Mouse (Mus musculus) hindbrain, embryonic 13.5 days (tissue): ENCODE measurements around the gene Cenpa. TPM values are rescaled to one million over a fixed set of nuclear protein-coding genes. Genes with fewer than 3 reads are reported as not detected.

Source experiments
- ATAC-seq: fragments of 200-750 bp; cut with Nextera tagmentation; 2 replicates; pipeline ENCODE4 v1.8.0; 2017; ENCODE audit warnings: moderate TSS enrichment; ENCODE audit not compliant: low FRiP score
- H3K27ac ChIP-seq: fragments of 300-500 bp; sonication (generic); 2 replicates; pipeline ENCODE4 v1.5.1; 2015; ENCODE audit warnings: inconsistent platforms, mild to moderate bottlenecking, moderate library complexity
- H3K27me3 ChIP-seq: fragments of 300-500 bp; sonication (generic); 2 replicates; pipeline ENCODE4 v1.6.1; 2015; ENCODE audit warnings: mild to moderate bottlenecking, inconsistent platforms
- H3K36me3 ChIP-seq: fragments of 300-500 bp; sonication (generic); 2 replicates; pipeline ENCODE4 v1.6.1; 2015; ENCODE audit warnings: mild to moderate bottlenecking, inconsistent platforms
- H3K4me1 ChIP-seq: fragments of 300-500 bp; sonication (generic); replicated peaks from 2 replicates; pipeline ENCODE4 v1.6.1; 2015; ENCODE audit warnings: inconsistent platforms
- H3K4me2 ChIP-seq: fragments of 300-500 bp; sonication (generic); 2 replicates; pipeline ENCODE4 v1.6.1; 2015; ENCODE audit warnings: inconsistent platforms, mild to moderate bottlenecking, moderate library complexity
- H3K4me3 ChIP-seq: fragments of 300-500 bp; sonication (generic); 2 replicates; pipeline ENCODE4 v1.5.1; 2015; ENCODE audit warnings: mild to moderate bottlenecking, inconsistent platforms
- H3K9ac ChIP-seq: fragments of 300-500 bp; sonication (generic); 2 replicates; pipeline ENCODE4 v1.6.1; 2015; ENCODE audit warnings: mild to moderate bottlenecking, inconsistent platforms
- H3K9me3 ChIP-seq: fragments of 300-500 bp; sonication (generic); 2 replicates; pipeline ENCODE4 v1.6.1; 2016; ENCODE audit warnings: inconsistent platforms
- WGBS: fragments of 180-500 bp; shearing (Covaris S2); methylation state at CpG from one replicate; pipeline ENCODE4 v1.1.7; 2015; 5-methylcytosine and 5-hydroxymethylcytosine counted together
- polyA plus RNA-seq: library from polyadenylated mRNA; unstranded; fragments of >200 nt; fragmentation: Nextera tagmentation; extraction: Ambion mirVana; gene quantifications from 2 replicates; pipeline ENCODE4 v1.2.1, GENCODE M21; 2015

The Cenpa gene
- polyA plus RNA-seq: 61.6 and 69.1 TPM in 2 replicates

DNA sequence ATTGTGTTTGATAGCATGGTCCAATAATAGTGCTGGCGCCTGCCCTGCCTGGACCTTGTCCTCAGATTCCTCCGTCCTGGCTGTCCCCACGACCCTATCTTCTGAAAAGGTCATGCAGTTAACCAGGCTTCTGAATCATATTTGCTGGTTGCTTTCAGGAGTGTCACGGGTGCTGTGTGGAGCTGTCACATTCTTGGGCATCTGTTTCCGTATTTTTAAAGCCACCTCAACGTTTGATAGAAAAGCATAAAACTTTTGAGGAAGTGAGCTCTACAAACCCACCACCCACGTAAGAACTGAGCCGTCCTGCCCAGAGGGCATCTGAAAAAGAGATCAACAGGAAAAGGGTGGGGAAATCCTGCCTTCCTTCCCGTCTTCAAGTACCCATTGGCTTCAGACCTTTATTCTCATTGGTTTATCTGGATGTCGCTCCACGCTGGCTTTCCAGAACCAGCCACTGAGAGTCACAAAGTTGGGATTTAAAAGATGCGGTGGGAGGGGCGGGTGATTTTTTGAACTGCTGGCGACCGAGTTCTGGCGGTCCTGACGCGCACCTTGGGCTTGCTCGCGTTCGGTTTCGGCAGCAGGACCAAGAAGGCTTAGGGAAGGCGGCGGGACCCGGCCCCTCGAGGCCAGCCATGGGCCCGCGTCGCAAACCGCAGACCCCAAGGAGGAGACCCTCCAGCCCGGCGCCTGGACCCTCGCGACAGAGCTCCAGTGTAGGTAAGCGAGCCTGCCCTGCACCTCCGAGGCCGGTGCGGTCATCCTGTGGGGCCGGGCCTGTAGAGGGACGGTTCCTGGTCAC, at the start of gene Cenpa:
TSS of gene Cenpa (plus strand) at position 387 of the 805 bp plus-strand sequence.
- H3K36me3 ChIP-seq: no peaks in the 10 kb centered on the region
- peaks cover 22% of the 10 kb centered on the region for H3K4me1 ChIP-seq
- H3K27ac ChIP-seq: peak within 1 kb of the TSS; percentile 79
- no peaks in the 10 kb centered on the region for H3K27me3 ChIP-seq
- peak within 1 kb of the TSS; percentile 91 for H3K4me2 ChIP-seq
- peak; percentile 96 for ATAC-seq
- WGBS: under 1% methylated on average over 40 of the region's 40 CpGs
- H3K9me3 ChIP-seq: no peaks in the 10 kb centered on the region
- peak within 1 kb of the TSS; percentile 79 for H3K9ac ChIP-seq
- H3K4me3 ChIP-seq: peak within 1 kb of the TSS; percentile 83

DNA sequence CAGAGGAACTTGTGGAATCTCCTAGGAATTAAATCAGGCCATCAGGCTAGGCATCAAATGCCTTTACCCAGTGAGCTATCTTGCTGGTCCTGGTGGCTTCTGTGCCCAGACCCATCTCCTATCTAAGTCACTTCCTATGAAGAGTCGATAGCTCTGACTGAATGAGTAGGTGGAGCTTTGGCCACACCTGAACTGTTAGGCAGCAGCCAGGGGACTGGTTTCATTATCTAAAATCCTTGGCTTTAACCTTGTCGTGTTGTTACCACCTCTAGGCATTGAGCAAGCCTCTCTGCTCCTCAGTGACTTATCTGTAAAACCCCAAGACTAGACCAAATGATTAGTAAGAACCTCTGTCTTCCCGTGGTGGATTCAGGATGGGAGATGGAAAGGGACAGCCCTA, 49.2 kb upstream of the Cenpa start:
- H3K36me3 ChIP-seq: no peaks in the 10 kb centered on the region
- H3K27ac ChIP-seq: no peak overlapping the region
- no peak overlapping the region for H3K4me2 ChIP-seq
- H3K4me3 ChIP-seq: no peak overlapping the region
- WGBS: 47% methylated on average over 3 of the region's 3 CpGs
- H3K9me3 ChIP-seq: no peaks in the 10 kb centered on the region
- H3K27me3 ChIP-seq: peaks cover 31% of the 10 kb centered on the region
- no peak overlapping the region for H3K9ac ChIP-seq
- no peak for ATAC-seq
- peaks cover 35% of the 10 kb centered on the region for H3K4me1 ChIP-seq

GRCm38 (mm10) chr5:30617851-30618250, 48.7 kb upstream of the Cenpa start:
- H3K27me3 ChIP-seq: peaks cover 36% of the 10 kb centered on the region
- no peak overlapping the region for H3K4me3 ChIP-seq
- WGBS: 29% methylated on average over 11 of the region's 11 CpGs
- no peak overlapping the region for H3K27ac ChIP-seq
- no peak overlapping the region for H3K9ac ChIP-seq
- ATAC-seq: no peak
- no peaks in the 10 kb centered on the region for H3K36me3 ChIP-seq
- H3K9me3 ChIP-seq: no peaks in the 10 kb centered on the region
- H3K4me2 ChIP-seq: no peak overlapping the region
- H3K4me1 ChIP-seq: peaks cover 40% of the 10 kb centered on the region

DNA sequence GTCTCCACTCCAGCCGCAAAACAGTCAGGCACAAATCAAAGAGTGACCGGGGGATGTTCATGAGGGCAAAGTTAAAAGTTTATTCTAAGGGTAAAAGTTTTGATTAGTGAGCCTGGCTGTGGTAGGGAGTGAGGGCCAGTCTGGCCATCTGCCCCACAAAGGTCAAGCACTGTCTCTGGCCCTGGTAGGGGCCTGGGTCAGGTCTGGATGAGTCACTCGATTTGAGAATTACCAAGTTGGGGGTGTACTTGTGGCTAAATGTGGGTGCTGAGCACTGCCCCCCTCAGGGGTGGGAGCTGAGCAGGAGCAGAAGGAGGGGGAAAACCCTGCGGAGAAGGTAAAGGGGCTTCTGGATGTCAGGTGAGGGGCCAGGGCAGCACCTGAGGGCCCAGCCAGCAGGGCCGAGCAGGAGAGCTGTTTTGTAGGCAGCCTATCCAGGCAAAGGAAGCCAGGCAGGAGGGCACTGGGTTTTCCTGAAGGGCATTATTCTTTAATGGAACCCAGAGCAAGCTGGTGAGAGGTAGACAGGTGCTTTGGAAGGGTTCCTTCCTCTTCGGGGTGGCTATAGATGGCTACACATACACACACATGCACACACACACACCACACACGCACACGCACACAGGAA, 48.1 kb upstream of the Cenpa start:
- no peaks in the 10 kb centered on the region for H3K9me3 ChIP-seq
- no peak for ATAC-seq
- H3K9ac ChIP-seq: no peak overlapping the region
- peaks cover 42% of the 10 kb centered on the region for H3K27me3 ChIP-seq
- peaks cover 42% of the 10 kb centered on the region for H3K4me1 ChIP-seq
- H3K4me2 ChIP-seq: no peak overlapping the region
- no peak overlapping the region for H3K27ac ChIP-seq
- H3K4me3 ChIP-seq: no peak overlapping the region
- H3K36me3 ChIP-seq: no peaks in the 10 kb centered on the region
- 84% methylated on average over 8 of the region's 8 CpGs for whole genome bisulfite sequencing

DNA sequence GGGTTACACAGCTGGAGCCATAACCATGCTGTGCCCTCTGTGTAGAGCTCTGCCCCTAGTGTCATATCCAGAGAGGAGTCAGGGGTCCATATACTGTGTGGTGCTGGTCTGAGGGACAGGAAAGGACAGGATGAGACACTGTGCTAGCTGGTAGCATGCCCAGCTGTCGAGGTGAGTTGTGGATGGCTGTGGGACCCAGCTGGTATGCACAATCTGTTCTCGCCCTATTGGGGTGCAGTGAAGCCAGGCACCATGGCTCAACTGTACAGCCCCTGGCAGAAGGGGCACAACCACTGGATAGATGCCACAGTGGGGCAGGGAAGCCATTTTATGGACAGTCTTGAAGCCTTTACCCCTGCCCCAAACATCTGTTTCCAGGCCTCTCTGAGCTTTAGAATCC, 47.4 kb upstream of the Cenpa start:
- H3K9ac ChIP-seq: no peak overlapping the region
- no peak for ATAC-seq
- WGBS: 56% methylated on average over 2 of the region's 2 CpGs

DNA sequence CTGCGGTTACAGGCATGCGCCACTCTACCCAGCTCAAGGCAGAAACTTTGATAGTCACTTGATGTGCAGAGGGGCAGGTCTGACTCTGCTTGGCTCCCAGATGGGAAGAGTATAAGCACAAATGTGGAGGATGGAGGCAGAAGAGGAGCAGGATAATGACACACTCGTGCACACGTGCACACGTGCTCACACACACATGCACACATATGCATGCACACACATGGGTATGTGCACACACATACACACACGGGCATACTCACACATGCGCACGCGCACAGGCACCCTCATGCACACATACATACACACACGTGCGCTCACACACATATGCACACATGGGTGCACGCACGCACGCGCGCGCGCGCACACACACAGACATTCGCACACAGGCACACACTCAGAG, 46.0 kb upstream of the Cenpa start:
- peaks cover 59% of the 10 kb centered on the region for H3K27me3 ChIP-seq

More for the DNA sequence above, 47.4 kb upstream of the Cenpa start:
- Histone ChIP-seq H3K27me3 (peaks cover 49% of the 10 kb centered on the region), H3K4me3 (no peak overlapping the region), H3K4me2 (no peak overlapping the region), H3K27ac (no peak overlapping the region), H3K4me1 (peaks cover 40% of the 10 kb centered on the region), H3K36me3 (no peaks in the 10 kb centered on the region), H3K9me3 (no peaks in the 10 kb centered on the region)

DNA sequence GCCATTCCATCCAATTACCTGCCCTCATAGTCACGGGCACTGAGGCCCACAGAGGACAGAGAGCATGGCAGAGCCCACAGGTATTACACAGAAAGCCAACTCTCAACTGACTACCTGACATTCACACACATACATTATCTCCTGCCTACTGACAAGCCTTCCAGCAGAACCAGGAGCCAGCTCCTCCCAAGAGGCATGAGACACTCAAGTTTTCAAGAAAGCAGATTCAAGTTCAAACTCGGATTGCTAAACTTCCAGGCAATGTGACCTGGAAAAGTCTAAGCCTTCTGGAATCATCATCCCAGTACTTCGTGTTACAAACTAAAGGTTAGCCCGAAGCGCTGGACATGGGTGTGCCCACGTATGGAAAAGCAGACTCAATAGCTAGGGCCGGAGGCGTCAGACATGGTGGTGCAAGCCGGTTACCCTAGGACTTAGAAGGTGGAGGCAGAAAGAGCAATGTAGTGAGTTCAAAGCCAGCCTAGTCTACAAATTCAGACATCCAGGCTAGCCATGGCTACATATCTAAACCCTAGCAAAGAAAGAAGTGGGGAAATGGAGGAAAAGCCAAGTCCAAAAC, 45.3 kb upstream of the Cenpa start:
- H3K36me3 ChIP-seq: no peaks in the 10 kb centered on the region
- ATAC-seq: no peak
- no peaks in the 10 kb centered on the region for H3K9me3 ChIP-seq
- H3K9ac ChIP-seq: no peak overlapping the region
- H3K27ac ChIP-seq: no peak overlapping the region
- 92% methylated on average over 9 of the region's 9 CpGs for WGBS
- no peak overlapping the region for H3K4me2 ChIP-seq
- peaks cover 31% of the 10 kb centered on the region for H3K4me1 ChIP-seq
- peaks cover 59% of the 10 kb centered on the region for H3K27me3 ChIP-seq
- H3K4me3 ChIP-seq: 0 out of 2 replicates have a peak overlapping the region, but pooled peaks have one; percentile 41

More for the DNA sequence above, 46.0 kb upstream of the Cenpa start:
- Histone ChIP-seq H3K27ac (no peak overlapping the region), H3K4me3 (no peak overlapping the region), H3K4me2 (no peak overlapping the region), H3K9me3 (no peaks in the 10 kb centered on the region), H3K9ac (no peak overlapping the region), H3K4me1 (peaks cover 31% of the 10 kb centered on the region), H3K36me3 (no peaks in the 10 kb centered on the region)
- no peak for ATAC-seq
- WGBS: 97% methylated on average over 20 of the region's 20 CpGs

GRCm38 (mm10) chr5:30621844-30622176, 44.8 kb upstream of the Cenpa start:
- no peak overlapping the region for H3K27ac ChIP-seq
- ATAC-seq: peak; percentile 43; the same call in 1 of the 2 replicates
- no peaks in the 10 kb centered on the region for H3K9me3 ChIP-seq
- H3K4me3 ChIP-seq: peak overlapping the region; percentile 41
- WGBS: 54% methylated on average over 22 of the region's 22 CpGs
- H3K4me1 ChIP-seq: peaks cover 27% of the 10 kb centered on the region
- H3K4me2 ChIP-seq: peak overlapping the region; percentile 66
- H3K36me3 ChIP-seq: no peaks in the 10 kb centered on the region
- H3K27me3 ChIP-seq: peaks cover 59% of the 10 kb centered on the region
- H3K9ac ChIP-seq: peak overlapping the region; percentile 61

DNA sequence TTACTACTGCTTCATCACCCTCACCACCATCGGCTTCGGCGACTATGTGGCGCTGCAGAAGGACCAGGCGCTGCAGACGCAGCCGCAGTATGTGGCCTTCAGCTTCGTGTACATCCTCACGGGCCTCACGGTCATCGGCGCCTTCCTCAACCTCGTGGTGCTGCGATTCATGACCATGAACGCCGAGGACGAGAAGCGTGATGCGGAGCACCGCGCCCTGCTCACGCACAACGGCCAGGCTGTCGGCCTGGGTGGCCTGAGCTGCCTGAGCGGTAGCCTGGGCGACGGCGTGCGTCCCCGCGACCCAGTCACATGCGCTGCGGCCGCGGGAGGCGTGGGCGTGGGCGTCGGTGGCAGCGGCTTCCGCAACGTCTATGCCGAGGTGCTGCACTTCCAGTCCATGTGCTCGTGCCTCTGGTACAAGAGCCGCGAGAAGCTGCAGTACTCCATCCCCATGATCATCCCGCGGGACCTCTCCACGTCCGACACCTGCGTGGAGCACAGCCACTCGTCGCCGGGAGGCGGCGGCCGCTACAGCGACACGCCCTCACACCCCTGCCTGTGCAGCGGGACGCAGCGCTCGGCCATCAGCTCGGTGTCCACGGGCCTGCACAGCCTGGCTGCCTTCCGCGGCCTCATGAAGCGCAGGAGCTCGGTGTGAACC, 44.3 kb upstream of the Cenpa start:
- peak overlapping the region; percentile 41 for H3K4me3 ChIP-seq
- H3K36me3 ChIP-seq: no peaks in the 10 kb centered on the region
- no peaks in the 10 kb centered on the region for H3K9me3 ChIP-seq
- peaks cover 24% of the 10 kb centered on the region for H3K4me1 ChIP-seq
- peaks cover 59% of the 10 kb centered on the region for H3K27me3 ChIP-seq
- WGBS: 1% methylated on average over 69 of the region's 69 CpGs
- ATAC-seq: peak; percentile 30
- H3K9ac ChIP-seq: peak overlapping the region; percentile 61
- H3K27ac ChIP-seq: no peak overlapping the region
- peak overlapping the region; percentile 66 for H3K4me2 ChIP-seq

- H3K4me2 ChIP-seq: peak overlapping the region; percentile 66
- H3K27ac ChIP-seq: no peak overlapping the region
- peaks cover 58% of the 10 kb centered on the region for H3K27me3 ChIP-seq
- ATAC-seq: 0 out of 2 replicates have a peak, but pooled peaks have one; percentile 4
- peak overlapping the region; percentile 41 for H3K4me3 ChIP-seq
- H3K9me3 ChIP-seq: no peaks in the 10 kb centered on the region
- peaks cover 19% of the 10 kb centered on the region for H3K4me1 ChIP-seq
- H3K9ac ChIP-seq: peak overlapping the region; percentile 61
- 4% methylated on average over 10 of the region's 10 CpGs for WGBS
- H3K36me3 ChIP-seq: no peaks in the 10 kb centered on the region
Measured at GRCm38 (mm10) chr5:30622841-30623185, 43.8 kb upstream of the Cenpa start.

GRCm38 (mm10) chr5:30623380-30623779, 43.2 kb upstream of the Cenpa start:
- Histone ChIP-seq H3K36me3 (no peaks in the 10 kb centered on the region), H3K4me3 (no peak overlapping the region), H3K4me1 (peaks cover 14% of the 10 kb centered on the region), H3K9me3 (no peaks in the 10 kb centered on the region), H3K4me2 (no peak overlapping the region; the same call in 1 of the 2 replicates), H3K27me3 (peaks cover 56% of the 10 kb centered on the region), H3K9ac (no peak overlapping the region), H3K27ac (no peak overlapping the region)
- WGBS: 59% methylated on average over 2 of the region's 2 CpGs
- no peak for ATAC-seq

- H3K4me2 ChIP-seq: no peak overlapping the region
- H3K4me3 ChIP-seq: no peak overlapping the region
- H3K9me3 ChIP-seq: no peaks in the 10 kb centered on the region
- H3K9ac ChIP-seq: no peak overlapping the region
- no peaks in the 10 kb centered on the region for H3K36me3 ChIP-seq
- WGBS: 33% methylated on average over 1 of the region's 1 CpGs
- H3K4me1 ChIP-seq: peaks cover 14% of the 10 kb centered on the region
- H3K27ac ChIP-seq: no peak overlapping the region
- ATAC-seq: no peak
- H3K27me3 ChIP-seq: peaks cover 58% of the 10 kb centered on the region
Measured at GRCm38 (mm10) chr5:30624311-30624710, 42.3 kb upstream of the Cenpa start.
